Mouse (Mus musculus): ENCODE data around the gene Ttc16.

DNA sequence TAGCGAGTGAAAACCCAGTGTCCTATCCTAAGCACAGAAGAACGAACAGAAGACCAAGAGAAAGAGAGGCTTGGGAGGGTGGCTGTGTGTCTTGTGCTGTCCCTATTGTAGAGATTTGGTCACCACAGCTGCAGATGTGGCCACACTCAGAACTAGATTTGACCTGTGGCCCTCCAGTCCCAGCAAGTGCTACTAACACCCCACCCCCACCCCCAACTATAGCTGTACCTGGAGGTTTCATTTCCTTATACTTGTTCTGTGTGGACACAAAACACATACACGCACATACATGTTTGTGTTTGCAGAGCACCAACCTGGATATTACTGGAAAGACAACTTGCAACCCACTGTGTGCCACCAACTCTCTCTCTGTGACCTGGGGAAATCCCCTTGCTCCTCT is 55.4 kb downstream of the Ttc16 start:
- no peak for TF ChIP-seq MAX (IDR thresholded peaks at IDR 0.05; ENCODE audit: low read depth)
- TF ChIP-seq POLR2A (IDR thresholded peaks at IDR 0.05; ENCODE audit: insufficient read length, low read depth), result no peak
- TF ChIP-seq REST (IDR thresholded peaks at IDR 0.05; ENCODE audit: insufficient read depth, insufficient read length), result no peak
- no peak for TF ChIP-seq CEBPB (IDR thresholded peaks at IDR 0.05; ENCODE audit: insufficient read depth, poor library complexity, severe bottlenecking)
- TF ChIP-seq TCF3 (IDR thresholded peaks at IDR 0.05; ENCODE audit: insufficient read length, low read depth), result no peak
- no peak for TF ChIP-seq MYOD1 (IDR thresholded peaks at IDR 0.05; ENCODE audit: control insufficient read depth in 1 of 3, insufficient read length in 2 of 3, low read depth in 2 of 3)
- TF ChIP-seq E2F4 (IDR thresholded peaks at IDR 0.05; ENCODE audit: insufficient read depth), result no peak
- TF ChIP-seq MYOG (IDR thresholded peaks at IDR 0.05; ENCODE audit: control insufficient read depth in 1 of 3, insufficient read depth in 1 of 3, insufficient read length in 2 of 3, low read depth in 2 of 3), result no peak
- no peak for TF ChIP-seq POLR2AphosphoS2 (IDR thresholded peaks at IDR 0.05; ENCODE audit: insufficient read length, low read depth)
- TF ChIP-seq USF1 (IDR thresholded peaks at IDR 0.05; ENCODE audit: low read depth), result no peak
- no peak for TF ChIP-seq TCF12 (IDR thresholded peaks at IDR 0.05; ENCODE audit: insufficient read depth, poor library complexity, severe bottlenecking)
- TF ChIP-seq SRF (IDR thresholded peaks at IDR 0.05; ENCODE audit: control insufficient read depth, insufficient read length, low read depth), result no peak
